Mouse (Mus musculus) midbrain, embryonic 14.5 days (tissue): ENCODE results near the gene Cpne8. TPM values are rescaled to one million over a fixed set of nuclear protein-coding genes. Genes with fewer than 3 reads are reported as not detected.

Experiments
- ATAC-seq: fragments of 200-750 bp; cut with Nextera tagmentation; 2 replicates; pipeline ENCODE4 v1.8.0; 2017; ENCODE audit warnings: moderate number of reproducible peaks, moderate library complexity; ENCODE audit not compliant: low FRiP score, low TSS enrichment
- DNase-seq: peaks from one replicate; pipeline ENCODE4 v3.0.0-alpha.2; 2015
- H3K27ac ChIP-seq: fragments of 300-500 bp; sonication (generic); replicated peaks from 2 replicates; pipeline ENCODE4 v1.5.1; 2014; ENCODE audit warnings: mild to moderate bottlenecking, low read depth, low read length, moderate library complexity
- H3K27me3 ChIP-seq: fragments of 300-500 bp; sonication (generic); 2 replicates; pipeline ENCODE4 v1.6.1; 2014; ENCODE audit warnings: low read length, control low read depth, mixed read lengths; ENCODE audit not compliant: control insufficient read depth, insufficient read depth
- H3K36me3 ChIP-seq: fragments of 300-500 bp; sonication (generic); 2 replicates; pipeline ENCODE4 v1.6.1; 2014; ENCODE audit warnings: low read length, control low read depth; ENCODE audit not compliant: control insufficient read depth, insufficient read depth
- H3K4me1 ChIP-seq: fragments of 300-500 bp; sonication (generic); 2 replicates; pipeline ENCODE4 v1.6.1; 2014; ENCODE audit warnings: mild to moderate bottlenecking, antibody characterized with exemption, low read length, control low read depth; ENCODE audit not compliant: control insufficient read depth, insufficient read depth
- H3K4me2 ChIP-seq: fragments of 300-500 bp; sonication (generic); 2 replicates; pipeline ENCODE4 v1.6.1; 2014; ENCODE audit warnings: mild to moderate bottlenecking, low read length, moderate library complexity
- H3K4me3 ChIP-seq: fragments of 300-500 bp; sonication (generic); replicated peaks from 2 replicates; pipeline ENCODE4 v1.5.1; 2014; ENCODE audit warnings: low read depth, low read length
- H3K9ac ChIP-seq: fragments of 300-500 bp; sonication (generic); replicated peaks from 2 replicates; pipeline ENCODE4 v1.6.1; 2014; ENCODE audit warnings: mild to moderate bottlenecking, low read length, moderate library complexity
- H3K9me3 ChIP-seq: fragments of 300-500 bp; sonication (generic); 2 replicates; pipeline ENCODE4 v1.6.1; 2016; ENCODE audit warnings: low read length, control low read depth, mixed read lengths; ENCODE audit not compliant: control insufficient read depth
- WGBS: fragments of 180-500 bp; shearing (Covaris S2); extraction: QIAGEN DNeasy Blood & Tissue Kit; methylation state at CpG from one replicate; pipeline ENCODE4 v1.1.7; 2014; 5-methylcytosine and 5-hydroxymethylcytosine counted together
- polyA plus RNA-seq: library from polyadenylated mRNA; unstranded; fragments of >200 nt; fragmentation: Nextera tagmentation; extraction: Ambion mirVana; gene quantifications from 2 replicates; pipeline ENCODE4 v1.2.1, GENCODE M21; 2014

Gene Cpne8
- polyA plus RNA-seq, 1 experiment from 2014 or later, result 11.0 TPM

DNA sequence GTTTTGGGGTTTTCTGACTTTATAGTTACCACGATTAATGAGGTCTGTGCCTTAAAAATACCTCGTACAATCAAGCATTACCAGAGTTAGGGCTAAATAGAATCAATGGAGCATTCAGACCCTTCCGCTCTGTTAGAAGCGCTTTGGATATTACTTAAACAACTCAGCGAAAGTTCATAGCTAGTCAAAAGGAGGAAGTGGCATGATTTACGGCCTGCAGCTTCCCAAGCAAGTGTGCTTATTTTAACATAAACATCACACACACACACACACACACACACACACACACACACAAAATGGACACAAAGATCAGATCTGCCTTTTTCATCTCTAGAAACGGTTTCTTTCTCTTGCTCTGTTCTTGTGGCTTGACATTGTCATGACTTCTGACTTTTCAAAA lies 9.7 kb downstream of the Cpne8 start:
- no peak overlapping the region for H3K27ac ChIP-seq
- H3K4me2 ChIP-seq, result no peak overlapping the region
- ATAC-seq, result no peak
- H3K36me3 ChIP-seq, result no peaks in the 10 kb centered on the region
- WGBS, result 76% methylated on average over 7 of the region's 7 CpGs
- H3K4me3 ChIP-seq, result no peak overlapping the region
- H3K9ac ChIP-seq, result no peak overlapping the region
- H3K9me3 ChIP-seq, result no peaks in the 10 kb centered on the region
- no peaks in the 10 kb centered on the region for H3K27me3 ChIP-seq
- H3K4me1 ChIP-seq, result no peaks in the 10 kb centered on the region
- DNase-seq, result no peak

DNA sequence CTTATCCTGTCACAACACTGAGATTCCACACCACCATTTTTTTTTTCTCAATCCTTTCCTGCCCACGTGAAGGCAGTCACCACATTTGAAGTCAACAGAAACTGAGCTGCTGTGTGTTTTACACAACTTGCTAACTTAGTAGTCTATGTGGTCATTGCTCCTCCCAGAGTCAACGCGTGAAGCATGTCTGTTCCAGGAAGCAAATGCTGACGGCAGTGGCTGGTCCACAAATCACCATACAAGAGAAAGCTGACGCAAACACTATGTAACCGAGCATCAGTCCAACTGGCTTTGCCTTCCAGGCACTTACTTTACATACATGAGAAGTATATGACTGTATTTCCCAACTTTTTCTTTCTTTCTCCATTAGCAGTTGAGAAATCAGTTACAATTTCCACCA lies 12.3 kb downstream of the Cpne8 start:
- no peaks in the 10 kb centered on the region for H3K9me3 ChIP-seq
- H3K4me1 ChIP-seq, result no peaks in the 10 kb centered on the region
- no peak overlapping the region for H3K4me2 ChIP-seq
- no peak overlapping the region for H3K27ac ChIP-seq
- DNase-seq, result no peak
- H3K4me3 ChIP-seq, result no peak overlapping the region
- H3K9ac ChIP-seq, result no peak overlapping the region
- no peaks in the 10 kb centered on the region for H3K27me3 ChIP-seq
- H3K36me3 ChIP-seq, result no peaks in the 10 kb centered on the region
- WGBS, result 87% methylated on average over 6 of the region's 6 CpGs
- no peak for ATAC-seq

DNA sequence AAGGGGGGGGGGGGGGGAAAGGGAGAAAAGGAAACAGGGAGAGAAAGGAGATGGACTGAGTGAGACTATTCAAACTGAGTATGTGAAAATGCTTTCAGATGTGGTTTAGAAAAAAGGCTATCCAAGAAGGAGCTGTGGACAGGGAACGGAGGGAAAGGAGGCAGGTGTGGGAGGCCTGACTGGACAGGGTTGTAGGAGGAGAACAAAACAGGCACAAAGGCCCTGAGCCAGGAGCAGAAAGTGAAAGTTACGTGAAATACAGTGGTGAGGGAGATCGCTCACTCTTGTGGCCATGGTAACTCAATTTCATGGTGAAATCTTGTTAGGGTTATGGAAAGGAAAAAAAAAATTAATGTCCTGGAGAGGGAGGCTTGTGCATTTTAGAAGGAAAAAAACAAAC lies 14.6 kb downstream of the Cpne8 start:
- Histone ChIP-seq H3K27ac (no peak overlapping the region), H3K36me3 (no peaks in the 10 kb centered on the region), H3K9me3 (no peaks in the 10 kb centered on the region), H3K9ac (no peak overlapping the region), H3K4me3 (no peak overlapping the region), H3K27me3 (no peaks in the 10 kb centered on the region), H3K4me1 (no peaks in the 10 kb centered on the region), H3K4me2 (no peak overlapping the region)
- no peak for ATAC-seq
- DNase-seq, result no peak
- WGBS, result 71% methylated on average over 3 of the region's 3 CpGs

DNA sequence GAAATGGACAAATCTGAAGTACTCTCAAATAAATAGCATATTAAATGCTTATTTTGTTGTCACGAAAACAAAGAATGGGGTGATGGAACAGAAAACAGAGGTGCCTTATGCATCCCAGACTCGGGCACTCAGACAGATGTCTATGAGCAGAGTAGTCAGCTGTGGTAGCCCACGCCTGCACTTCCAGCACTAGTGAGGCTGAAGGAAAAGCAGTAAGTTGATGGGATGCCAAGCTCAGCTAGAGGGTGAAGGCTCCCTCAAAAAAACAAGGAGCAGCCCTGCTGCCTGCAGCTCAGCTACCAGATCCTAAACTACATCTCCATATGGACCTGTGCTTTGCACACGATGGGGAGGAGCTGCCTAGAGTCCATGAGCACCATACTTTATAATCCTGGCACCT lies 15.6 kb downstream of the Cpne8 start:
- no peak for ATAC-seq

DNA sequence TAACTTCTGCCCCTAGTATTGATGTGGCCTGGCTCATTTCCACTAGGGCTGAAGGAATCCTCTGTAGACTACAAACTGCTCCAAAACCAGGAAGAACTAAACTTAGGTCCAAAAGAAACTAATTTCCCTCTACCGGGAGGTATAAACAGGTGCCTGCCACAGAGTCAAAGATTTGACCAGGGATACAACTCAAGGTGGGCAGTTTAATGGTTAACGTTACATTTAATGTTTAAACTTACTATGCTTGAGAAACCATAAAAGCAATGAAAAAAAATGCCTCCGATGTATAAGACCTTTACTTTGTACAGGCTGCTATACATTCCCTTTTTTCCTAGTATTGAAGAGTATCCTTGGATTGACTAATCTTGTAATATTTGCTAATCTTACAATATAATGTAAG lies 18.5 kb downstream of the Cpne8 start:
- Histone ChIP-seq H3K36me3 (no peaks in the 10 kb centered on the region), H3K9me3 (no peaks in the 10 kb centered on the region), H3K27me3 (no peaks in the 10 kb centered on the region), H3K4me2 (no peak overlapping the region), H3K4me1 (no peaks in the 10 kb centered on the region), H3K4me3 (no peak overlapping the region), H3K27ac (no peak overlapping the region), H3K9ac (no peak overlapping the region)
- WGBS, result 97% methylated on average over 3 of the region's 3 CpGs
- no peak for DNase-seq
- no peak for ATAC-seq

More for the DNA sequence above, 15.6 kb downstream of the Cpne8 start:
- Histone ChIP-seq H3K9me3 (no peaks in the 10 kb centered on the region), H3K4me1 (no peaks in the 10 kb centered on the region), H3K27me3 (no peaks in the 10 kb centered on the region), H3K36me3 (no peaks in the 10 kb centered on the region), H3K27ac (no peak overlapping the region), H3K4me2 (no peak overlapping the region), H3K9ac (no peak overlapping the region), H3K4me3 (no peak overlapping the region)
- 84% methylated on average over 4 of the region's 4 CpGs for WGBS
- no peak for DNase-seq

DNA sequence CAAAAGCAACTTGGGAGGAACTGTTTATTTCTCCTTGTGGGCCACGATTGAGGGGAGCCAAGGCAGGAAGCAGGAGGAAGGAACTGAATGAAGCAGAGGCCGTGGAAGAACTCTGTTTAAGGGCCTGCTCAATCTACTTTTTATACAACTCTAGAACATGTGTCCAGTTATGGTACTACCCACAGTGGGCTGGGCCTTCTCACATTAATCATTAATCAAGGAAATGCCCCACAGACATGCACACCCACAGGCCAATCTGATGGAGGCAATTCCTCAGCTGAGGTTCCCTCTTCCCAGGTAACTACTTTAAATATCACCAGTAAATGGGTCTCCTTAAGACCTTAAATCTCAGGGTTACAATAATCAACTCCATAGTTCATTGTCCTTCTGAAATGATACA lies 21.2 kb downstream of the Cpne8 start:
- H3K9me3 ChIP-seq, result no peaks in the 10 kb centered on the region
- H3K27me3 ChIP-seq, result no peaks in the 10 kb centered on the region
- no peak overlapping the region for H3K9ac ChIP-seq
- 73% methylated on average over 2 of the region's 2 CpGs for WGBS
- H3K4me2 ChIP-seq, result no peak overlapping the region
- ATAC-seq (no peak), DNase-seq (no peak)
- no peak overlapping the region for H3K27ac ChIP-seq
- no peaks in the 10 kb centered on the region for H3K4me1 ChIP-seq
- no peaks in the 10 kb centered on the region for H3K36me3 ChIP-seq
- H3K4me3 ChIP-seq, result no peak overlapping the region

DNA sequence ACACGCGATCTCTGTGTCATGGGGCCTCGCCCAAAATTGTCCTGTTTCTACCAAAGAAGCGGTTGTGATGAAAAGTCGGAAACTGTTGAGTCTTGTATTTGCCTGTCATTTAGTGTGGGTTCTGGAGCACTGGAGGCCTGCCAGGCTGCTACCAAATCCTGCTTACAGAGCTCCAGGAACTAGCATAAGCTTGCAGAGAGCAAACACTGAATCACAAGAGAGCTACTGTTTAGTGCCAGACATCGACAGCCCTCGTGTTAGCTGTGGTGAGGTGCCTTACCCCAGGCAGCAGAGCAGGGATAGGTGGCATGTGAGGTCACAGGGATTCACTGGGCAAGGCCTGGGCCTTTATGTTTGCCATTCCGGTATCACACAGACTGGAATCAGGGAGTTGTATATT lies 22.7 kb downstream of the Cpne8 start:
- no peak overlapping the region for H3K4me2 ChIP-seq
- ATAC-seq, result no peak
- no peak overlapping the region for H3K4me3 ChIP-seq
- H3K36me3 ChIP-seq, result no peaks in the 10 kb centered on the region
- DNase-seq, result no peak
- WGBS, result 87% methylated on average over 8 of the region's 8 CpGs
- no peak overlapping the region for H3K9ac ChIP-seq
- H3K4me1 ChIP-seq, result no peaks in the 10 kb centered on the region
- H3K9me3 ChIP-seq, result no peaks in the 10 kb centered on the region
- no peaks in the 10 kb centered on the region for H3K27me3 ChIP-seq
- no peak overlapping the region for H3K27ac ChIP-seq

DNA sequence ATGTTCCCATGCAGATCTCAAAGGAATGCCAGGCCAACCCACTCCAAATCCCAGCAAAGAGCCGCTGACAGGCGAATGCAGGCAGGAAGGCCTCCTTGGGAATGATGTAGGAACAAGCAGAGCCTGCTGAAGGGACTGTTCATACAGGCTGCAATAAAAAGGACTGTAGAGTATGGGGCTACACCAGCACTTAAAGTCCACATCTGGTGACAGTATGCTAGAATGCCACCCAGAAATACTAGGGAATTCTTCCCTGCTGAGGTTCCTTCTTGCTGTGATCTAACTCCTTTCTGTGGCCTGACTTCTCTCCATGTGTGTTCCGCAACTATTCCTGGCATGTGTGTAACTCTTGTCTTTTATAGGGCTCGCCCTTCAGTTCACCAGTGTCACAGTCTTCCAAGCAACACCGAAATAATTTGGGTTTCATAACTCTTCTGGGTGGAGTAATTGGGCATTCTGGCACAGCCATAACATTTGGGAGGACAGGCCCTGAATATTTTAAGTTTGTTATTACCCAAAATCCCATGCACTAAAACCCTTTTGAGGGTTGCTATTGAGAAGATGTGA lies 32.1 kb downstream of the Cpne8 start:
- Histone ChIP-seq H3K4me1 (no peaks in the 10 kb centered on the region), H3K9ac (no peak overlapping the region), H3K27me3 (no peaks in the 10 kb centered on the region), H3K36me3 (no peaks in the 10 kb centered on the region), H3K27ac (no peak overlapping the region), H3K4me3 (no peak overlapping the region), H3K4me2 (no peak overlapping the region), H3K9me3 (no peaks in the 10 kb centered on the region)
- 91% methylated on average over 5 of the region's 5 CpGs for WGBS
- ATAC-seq (no peak), DNase-seq (no peak)

DNA sequence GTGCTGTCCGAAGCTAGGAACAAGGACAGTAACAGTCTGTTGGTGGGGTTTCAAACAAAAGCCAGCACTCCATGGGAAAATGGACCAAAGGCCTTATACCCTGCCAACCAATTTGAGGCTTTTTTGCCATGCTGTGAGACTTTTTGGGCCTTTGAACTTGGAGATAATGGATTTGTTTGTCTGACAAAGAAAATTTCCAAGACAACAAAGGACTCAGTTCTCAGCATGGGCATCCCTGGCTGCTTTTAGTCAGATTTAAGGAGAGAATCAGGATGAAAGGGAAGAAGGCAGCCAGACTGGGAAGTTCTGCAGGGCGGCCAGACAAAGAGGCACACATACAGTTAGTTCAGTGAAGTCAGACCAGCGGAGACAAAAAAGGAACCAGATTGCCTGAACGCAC lies 32.9 kb downstream of the Cpne8 start:
- no peaks in the 10 kb centered on the region for H3K36me3 ChIP-seq
- H3K9me3 ChIP-seq, result no peaks in the 10 kb centered on the region
- no peak overlapping the region for H3K4me2 ChIP-seq
- ATAC-seq (no peak), DNase-seq (peak; percentile 12)
- 41% methylated on average over 4 of the region's 4 CpGs for WGBS
- H3K9ac ChIP-seq, result no peak overlapping the region
- no peak overlapping the region for H3K27ac ChIP-seq
- no peaks in the 10 kb centered on the region for H3K27me3 ChIP-seq
- no peaks in the 10 kb centered on the region for H3K4me1 ChIP-seq
- no peak overlapping the region for H3K4me3 ChIP-seq
